Mouse (Mus musculus) bone marrow macrophage, adult 2 months (primary cell): Measurements from ENCODE around the gene Krtdap. TPM values are rescaled to one million over a fixed set of nuclear protein-coding genes. Genes with fewer than 3 reads are reported as not detected.
"Not testable (repeated sequence)": the region's sequence is repeated elsewhere in the genome, so short reads cannot be mapped to it uniquely, and the experiment has no call there.

Source experiments
- H3K27ac ChIP-seq: 2 replicates; pipeline ENCODE4 v1.5.1; 2012; ENCODE audit warnings: low read depth, low read length; ENCODE audit not compliant: insufficient read depth
- H3K4me1 ChIP-seq: 2 replicates; pipeline ENCODE4 v1.6.1; 2012; ENCODE audit warnings: low read length; ENCODE audit not compliant: control insufficient read depth, insufficient read depth
- H3K4me3 ChIP-seq: 2 replicates; pipeline ENCODE4 v1.5.1; 2012; ENCODE audit warnings: mild to moderate bottlenecking, low read length, moderate library complexity; ENCODE audit not compliant: insufficient read depth
- CTCF ChIP-seq: IDR thresholded peaks from 2 replicates; pipeline ENCODE4 v1.5.1; 2012; ENCODE audit warnings: low read depth, mild to moderate bottlenecking, low read length, moderate library complexity
- POLR2A ChIP-seq: IDR thresholded peaks from 2 replicates; pipeline ENCODE4 v1.6.1; 2012; ENCODE audit warnings: mild to moderate bottlenecking, low read depth, low read length, borderline replicate concordance
- polyA plus RNA-seq: library from polyadenylated mRNA; stranded (reverse); fragments of >200 nt; gene quantifications from 2 replicates; pipeline ENCODE4 v1.2.4, GENCODE M21; 2012; ENCODE audit not compliant: missing spikeins, insufficient read depth, insufficient read length

The Krtdap gene
- not detected in 2 replicates for polyA plus RNA-seq

- TF ChIP-seq POLR2A: no peak
- no peak for TF ChIP-seq CTCF
- no peak within 1 kb of the TSS for H3K4me3 ChIP-seq
- no peaks in the 10 kb centered on the region for H3K4me1 ChIP-seq
- H3K27ac ChIP-seq: no peak within 1 kb of the TSS
These were observed at the start of gene Krtdap for GRCm38 (mm10) chr7:30787377-30788022. Gene Krtdap (plus strand): TSS chr7:30787896.

DNA sequence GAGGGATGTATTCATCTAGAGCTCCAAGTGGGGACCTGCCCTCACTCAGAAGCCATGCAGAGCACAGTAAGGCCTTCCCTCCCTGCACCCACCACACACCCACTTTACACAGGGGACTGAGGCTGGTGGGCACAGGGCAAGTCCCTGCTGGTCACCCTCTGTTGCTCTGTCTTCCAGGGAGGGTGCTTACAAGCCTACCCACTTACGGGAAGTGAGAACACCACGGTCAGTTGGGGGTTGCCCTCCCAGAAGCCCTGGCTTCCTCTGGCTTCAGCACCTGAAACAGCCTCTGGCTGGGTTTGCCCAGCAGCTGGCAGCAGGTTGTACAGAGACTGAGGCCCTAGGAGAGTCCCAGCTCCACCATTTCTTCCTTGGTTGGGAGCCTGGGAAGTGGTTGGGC is 45.1 kb upstream of the Krtdap start:
- H3K4me1 ChIP-seq, H3K27ac ChIP-seq: not testable (repeated sequence)

GRCm38 (mm10) chr7:30743617-30744016 is 44.1 kb upstream of the Krtdap start, which contains the start of gene Gapdhs:
Gene Gapdhs (minus strand): TSS chr7:30743681.
- H3K4me1 ChIP-seq, H3K27ac ChIP-seq, H3K4me3 ChIP-seq: not testable (repeated sequence)

More for the DNA sequence above, 45.1 kb upstream of the Krtdap start:
- H3K4me3 ChIP-seq: not testable (repeated sequence)

DNA sequence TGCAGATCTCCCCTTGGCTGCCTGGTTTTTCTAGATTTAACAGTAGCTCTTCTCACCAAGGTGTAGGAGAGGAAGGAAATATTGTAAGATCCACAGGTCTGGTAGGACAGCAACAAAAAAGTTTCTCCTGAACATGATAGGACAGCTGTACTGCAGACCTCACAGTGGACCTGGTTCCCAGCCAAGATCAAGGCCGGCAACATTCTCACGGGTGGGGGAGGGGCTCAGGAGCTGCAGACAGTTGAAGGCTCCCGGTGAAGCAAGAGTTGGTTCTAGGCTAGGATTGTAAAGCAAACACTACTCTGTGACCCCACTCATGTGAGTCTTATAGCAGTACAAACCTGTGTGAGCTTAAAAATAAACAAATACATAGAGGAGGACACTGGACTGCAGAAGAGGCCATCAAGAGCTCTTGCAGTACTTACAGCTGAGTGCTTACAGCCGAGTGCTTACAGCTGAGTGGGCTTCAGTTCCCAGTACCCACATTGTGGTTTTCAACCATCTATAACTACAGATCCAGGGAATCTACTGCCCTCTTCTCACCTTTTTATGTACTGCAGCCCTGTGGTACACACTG is 43.6 kb upstream of the Krtdap start:
- TF ChIP-seq POLR2A (no peak), CTCF (no peak)
- peaks cover 7% of the 10 kb centered on the region for H3K4me1 ChIP-seq
- no peak overlapping the region for H3K27ac ChIP-seq
- H3K4me3 ChIP-seq: no peak overlapping the region

- Histone ChIP-seq H3K27ac (no peak overlapping the region), H3K4me3 (no peak overlapping the region), H3K4me1 (peaks cover 19% of the 10 kb centered on the region)
- TF ChIP-seq POLR2A: no peak
- no peak for TF ChIP-seq CTCF
These were observed 40.0 kb upstream of the Krtdap start for GRCm38 (mm10) chr7:30747525-30748204.

DNA sequence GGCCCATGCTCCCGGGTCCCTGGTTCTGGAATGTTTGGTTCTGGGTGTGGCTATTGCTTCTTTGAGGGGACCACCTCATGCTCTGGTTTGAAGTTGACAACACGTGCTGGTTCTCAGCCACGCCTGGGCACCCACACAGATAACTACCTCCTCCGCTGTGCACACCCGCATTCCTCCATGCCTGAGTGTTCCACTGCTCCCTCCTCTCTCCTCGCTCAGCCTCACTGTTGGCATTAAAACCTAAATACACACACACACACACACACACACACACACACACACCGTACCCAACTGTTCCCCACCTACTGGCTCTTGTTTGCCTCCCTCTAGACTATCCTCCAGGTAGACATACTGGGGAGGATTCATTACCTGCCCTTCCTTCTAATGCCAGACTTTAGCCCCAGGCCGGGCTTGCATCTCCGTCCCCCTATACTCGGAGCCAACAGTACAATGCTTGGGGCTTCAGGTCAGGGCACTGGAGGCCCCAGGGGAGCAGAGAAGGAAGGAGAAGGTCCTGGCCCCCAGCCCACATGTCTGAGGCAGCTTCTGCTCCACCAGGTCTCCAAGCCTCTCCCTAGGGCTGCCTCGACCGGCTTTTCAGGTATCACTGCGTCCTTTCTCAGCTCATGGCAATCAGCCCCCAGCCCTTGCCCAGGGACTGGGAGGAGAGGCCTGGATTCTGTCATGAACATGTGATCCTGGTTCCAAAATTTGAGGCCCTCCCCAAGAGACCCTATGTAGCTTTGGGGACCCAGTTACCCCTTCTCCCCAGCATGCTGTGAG is 37.7 kb upstream of the Krtdap start:
- H3K4me1 ChIP-seq: peaks cover 19% of the 10 kb centered on the region
- no peak overlapping the region for H3K27ac ChIP-seq
- H3K4me3 ChIP-seq: no peak overlapping the region
- TF ChIP-seq CTCF (no peak), POLR2A (no peak)

- H3K4me3 ChIP-seq: no peak within 1 kb of the TSS
- peaks cover 19% of the 10 kb centered on the region for H3K4me1 ChIP-seq
- H3K27ac ChIP-seq: no peak within 1 kb of the TSS
- TF ChIP-seq CTCF: no peak; the same call in 1 of the 2 replicates
- TF ChIP-seq POLR2A: no peak
These were observed 36.5 kb upstream of the Krtdap start, which contains the start of gene Sbsn for GRCm38 (mm10) chr7:30751086-30751669. Gene Sbsn (plus strand): TSS chr7:30751471.

GRCm38 (mm10) chr7:30757001-30757400 is 30.7 kb upstream of the Krtdap start:
- H3K4me1 ChIP-seq: peaks cover 19% of the 10 kb centered on the region
- TF ChIP-seq POLR2A (no peak), CTCF (no peak)
- H3K27ac ChIP-seq: no peak overlapping the region
- no peak overlapping the region for H3K4me3 ChIP-seq

GRCm38 (mm10) chr7:30758853-30759252 is 28.8 kb upstream of the Krtdap start:
- H3K4me1 ChIP-seq: peaks cover 20% of the 10 kb centered on the region
- no peak for TF ChIP-seq POLR2A
- TF ChIP-seq CTCF: no peak; the same call in 1 of the 2 replicates

More at GRCm38 (mm10) chr7:30758853-30759252, 28.8 kb upstream of the Krtdap start:
- Histone ChIP-seq H3K27ac (no peak overlapping the region), H3K4me3 (no peak overlapping the region)
